Mouse (Mus musculus) midbrain, embryonic 16.5 days (tissue): Measurements from ENCODE around the gene Pih1d1. TPM values are rescaled to one million over a fixed set of nuclear protein-coding genes. Genes with fewer than 3 reads are reported as not detected.

Experiments used
- ATAC-seq: fragments of 200-750 bp; cut with Nextera tagmentation; 2 replicates; pipeline ENCODE4 v1.8.0; 2017; ENCODE audit warnings: moderate TSS enrichment
- H3K27ac ChIP-seq: fragments of 300-500 bp; sonication (generic); 2 replicates; pipeline ENCODE4 v1.5.1; 2014; ENCODE audit warnings: mild to moderate bottlenecking, low read length, mixed read lengths
- H3K27me3 ChIP-seq: fragments of 300-500 bp; sonication (generic); 2 replicates; pipeline ENCODE4 v1.6.1; 2014; ENCODE audit warnings: low read depth, low read length, mixed read lengths; ENCODE audit not compliant: control insufficient read depth, insufficient read depth
- H3K36me3 ChIP-seq: fragments of 300-500 bp; sonication (generic); 2 replicates; pipeline ENCODE4 v1.6.1; 2014; ENCODE audit warnings: mild to moderate bottlenecking, low read length, moderate library complexity, mixed read lengths; ENCODE audit not compliant: control insufficient read depth, insufficient read depth
- H3K4me1 ChIP-seq: fragments of 300-500 bp; sonication (generic); 2 replicates; pipeline ENCODE4 v1.6.1; 2014; ENCODE audit warnings: mild to moderate bottlenecking, low read length, mixed read lengths; ENCODE audit not compliant: control insufficient read depth, insufficient read depth
- H3K4me2 ChIP-seq: fragments of 300-500 bp; sonication (generic); 2 replicates; pipeline ENCODE4 v1.6.1; 2014; ENCODE audit warnings: mild to moderate bottlenecking, low read length, mixed read lengths
- H3K4me3 ChIP-seq: fragments of 300-500 bp; sonication (generic); 2 replicates; pipeline ENCODE4 v1.5.1; 2014; ENCODE audit warnings: low read depth, mild to moderate bottlenecking, low read length, moderate library complexity, mixed read lengths
- H3K9ac ChIP-seq: fragments of 300-500 bp; sonication (generic); 2 replicates; pipeline ENCODE4 v1.6.1; 2014; ENCODE audit warnings: low read depth, low read length, mixed read lengths
- H3K9me3 ChIP-seq: fragments of 300-500 bp; sonication (generic); replicated peaks from 2 replicates; pipeline ENCODE4 v1.6.1; 2014; ENCODE audit warnings: mild to moderate bottlenecking, low read length, mixed read lengths; ENCODE audit not compliant: control insufficient read depth, poor library complexity, severe bottlenecking
- WGBS: fragments of 180-500 bp; shearing (Covaris S2); extraction: QIAGEN DNeasy Blood & Tissue Kit; methylation state at CpG from one replicate; pipeline ENCODE4 v1.1.7; 2014; 5-methylcytosine and 5-hydroxymethylcytosine counted together
- microRNA counts: library from miRNA; unstranded; fragments of <30 nt; microRNA quantifications from one replicate; lab custom pipeline; 2016
- microRNA-seq: library from miRNA; unstranded; fragments of <30 nt; microRNA quantifications from one replicate; pipeline ENCODE4, GENCODE M21; 2017
- polyA plus RNA-seq: library from polyadenylated mRNA; unstranded; fragments of >200 nt; fragmentation: Nextera tagmentation; extraction: Ambion mirVana; gene quantifications from 2 replicates; pipeline ENCODE4 v1.2.1, GENCODE M21; 2015

Pih1d1 gene
- polyA plus RNA-seq, 1 experiment from 2014 or later, result 89.9 TPM

DNA sequence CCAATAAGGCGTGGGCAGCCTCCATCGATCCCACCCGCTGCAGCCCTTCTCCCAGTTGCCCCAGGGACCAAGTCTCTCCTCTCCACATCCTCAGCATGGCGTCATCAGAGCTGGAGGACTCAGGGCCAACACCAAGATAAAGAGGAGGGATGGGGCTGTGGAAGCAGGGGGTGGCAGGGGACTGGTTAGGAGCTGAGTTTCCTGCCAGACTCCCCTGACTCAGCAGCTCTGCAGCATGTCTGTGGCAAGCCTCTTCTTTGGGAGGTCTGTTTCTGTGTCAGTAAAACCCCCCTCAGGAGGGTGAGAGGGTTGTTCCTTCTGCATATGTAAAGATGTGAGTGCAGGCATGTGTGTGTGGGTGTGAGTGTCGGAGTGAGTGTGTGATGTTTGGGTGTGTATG is 42.9 kb downstream of the Pih1d1 start:
- H3K9ac ChIP-seq, result no peak overlapping the region
- H3K9me3 ChIP-seq, result no peaks in the 10 kb centered on the region
- no peak for ATAC-seq
- no peaks in the 10 kb centered on the region for H3K27me3 ChIP-seq
- H3K36me3 ChIP-seq, result no peaks in the 10 kb centered on the region
- H3K4me2 ChIP-seq, result no peak overlapping the region
- H3K4me1 ChIP-seq, result peaks cover 2% of the 10 kb centered on the region; the same call in 1 of the 2 replicates
- 69% methylated on average over 5 of the region's 5 CpGs for WGBS
- H3K4me3 ChIP-seq, result no peak overlapping the region
- H3K27ac ChIP-seq, result no peak overlapping the region

DNA sequence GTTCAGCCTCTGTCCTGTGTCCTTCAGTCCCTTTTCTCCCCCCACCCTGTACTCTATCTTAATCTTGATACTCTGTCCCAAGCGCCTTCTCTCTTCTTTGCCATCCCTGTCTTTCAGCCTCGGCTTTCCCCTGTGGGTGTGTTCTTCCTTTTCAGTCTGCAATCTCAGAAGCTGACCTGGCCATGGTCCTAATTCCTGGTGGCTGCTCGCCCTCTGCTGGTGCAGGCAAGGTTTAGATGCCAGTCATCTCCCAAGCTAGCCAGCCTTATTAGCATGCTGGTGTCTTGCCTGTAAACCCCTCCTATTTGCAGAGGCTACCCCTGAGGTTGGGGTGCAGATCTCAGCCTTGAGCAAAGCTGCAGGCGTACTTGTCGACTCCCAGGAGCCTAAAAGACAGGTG is 44.3 kb downstream of the Pih1d1 start:
- Histone ChIP-seq H3K27ac (no peak overlapping the region), H3K27me3 (no peaks in the 10 kb centered on the region), H3K4me3 (no peak overlapping the region), H3K4me2 (no peak overlapping the region), H3K4me1 (peaks cover 2% of the 10 kb centered on the region; the same call in 1 of the 2 replicates), H3K36me3 (no peaks in the 10 kb centered on the region), H3K9ac (peak overlapping the region; percentile 37), H3K9me3 (no peaks in the 10 kb centered on the region)
- ATAC-seq, result peak; percentile 57
- 10% methylated on average over 5 of the region's 5 CpGs for WGBS

DNA sequence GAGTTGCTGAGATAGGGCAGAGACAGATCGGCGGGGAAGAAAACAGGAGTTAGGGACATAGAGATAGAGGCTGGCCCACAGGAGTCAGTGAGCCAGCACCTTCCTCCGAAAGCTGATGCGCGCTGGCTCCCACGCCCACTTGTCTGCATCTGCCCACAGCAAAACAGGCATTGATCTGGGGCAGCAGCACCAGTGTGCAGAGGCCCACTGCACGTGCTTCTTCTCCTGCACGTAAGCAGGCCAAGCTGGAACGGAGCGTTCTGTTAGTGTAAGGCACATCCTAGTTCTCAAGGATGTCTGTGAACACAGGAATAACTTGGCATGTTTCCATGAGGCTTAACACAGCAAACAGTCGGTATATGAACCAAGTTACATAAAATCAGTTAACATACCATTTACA is 44.9 kb downstream of the Pih1d1 start:
- Histone ChIP-seq H3K4me2 (no peak overlapping the region), H3K27ac (no peak overlapping the region), H3K36me3 (no peaks in the 10 kb centered on the region), H3K4me3 (no peak overlapping the region), H3K9ac (no peak overlapping the region), H3K9me3 (no peaks in the 10 kb centered on the region), H3K27me3 (no peaks in the 10 kb centered on the region), H3K4me1 (peaks cover 2% of the 10 kb centered on the region; the same call in 1 of the 2 replicates)
- 83% methylated on average over 11 of the region's 11 CpGs for whole genome bisulfite sequencing
- ATAC-seq, result no peak

DNA sequence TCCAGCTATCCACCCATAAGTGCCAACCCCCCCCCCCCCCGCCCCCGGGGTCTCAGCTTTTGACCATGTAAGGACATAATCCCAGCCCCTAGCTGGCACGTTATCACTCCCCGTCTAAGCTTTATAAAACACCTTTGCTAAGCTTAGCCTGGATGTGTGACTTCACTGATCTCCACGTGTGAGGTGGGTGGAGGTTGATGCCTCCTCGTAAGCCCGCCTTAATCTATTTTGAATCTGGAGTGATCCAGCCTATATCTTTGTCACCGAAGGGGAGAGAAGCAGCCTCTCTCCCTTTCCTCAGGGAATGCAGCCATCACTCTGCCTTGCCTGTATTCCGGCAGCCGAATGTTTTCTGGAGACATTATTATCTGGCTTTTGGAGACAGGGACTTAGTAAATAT is 48.6 kb downstream of the Pih1d1 start:
- Histone ChIP-seq H3K27ac (no peak overlapping the region), H3K4me1 (peaks cover 2% of the 10 kb centered on the region; the same call in 1 of the 2 replicates), H3K9me3 (no peaks in the 10 kb centered on the region), H3K4me2 (no peak overlapping the region), H3K36me3 (no peaks in the 10 kb centered on the region), H3K27me3 (no peaks in the 10 kb centered on the region), H3K4me3 (no peak overlapping the region), H3K9ac (no peak overlapping the region)
- ATAC-seq, result no peak
- 62% methylated on average over 9 of the region's 10 CpGs for WGBS

DNA sequence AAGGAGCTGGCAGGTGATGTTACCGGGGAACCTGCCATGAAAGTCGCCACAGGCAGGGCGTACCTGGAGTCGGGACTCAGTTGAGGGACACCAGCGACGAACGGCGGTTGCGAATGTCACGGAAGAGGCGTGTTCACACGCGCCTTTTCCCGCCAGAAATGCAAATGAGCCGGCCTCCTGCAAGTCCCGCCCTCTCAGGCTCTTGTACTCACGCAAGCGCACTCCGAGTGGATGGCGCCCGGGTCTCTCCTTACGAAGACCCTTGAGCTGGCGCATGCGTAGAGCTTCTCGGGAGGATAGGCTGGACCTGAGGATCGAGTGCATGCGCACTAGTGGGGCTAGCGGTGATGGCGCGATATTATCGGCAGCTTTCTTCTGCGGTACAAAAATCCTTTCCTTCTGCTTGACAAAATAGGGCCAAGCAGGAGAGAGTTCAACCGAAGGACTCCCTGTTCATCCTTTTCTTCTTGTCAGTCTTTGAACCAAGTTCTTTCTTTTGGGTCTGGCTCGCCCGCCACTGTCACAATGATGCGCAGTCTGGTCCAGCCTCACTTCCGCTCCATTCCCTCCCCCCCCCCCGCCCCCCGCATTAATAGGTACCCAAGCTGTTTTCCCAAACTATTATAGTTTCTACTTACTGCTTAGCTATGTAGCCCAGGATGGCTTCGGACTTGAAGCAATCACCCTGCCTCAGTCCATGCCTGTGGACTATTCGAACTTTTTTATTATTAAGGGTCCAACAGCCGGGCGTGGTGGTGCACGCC is 50.5 kb downstream of the Pih1d1 start, which contains the start of gene Ccdc155:
Ccdc155 (minus strand) TSS at position 513 of the 764 bp plus-strand sequence.
- WGBS, result 9% methylated on average over 44 of the region's 44 CpGs
- Histone ChIP-seq H3K27ac (peak within 1 kb of the TSS; percentile 68), H3K36me3 (no peaks in the 10 kb centered on the region), H3K4me2 (peak within 1 kb of the TSS; percentile 76), H3K4me1 (no peaks in the 10 kb centered on the region), H3K9me3 (no peaks in the 10 kb centered on the region), H3K4me3 (peak within 1 kb of the TSS; percentile 41), H3K9ac (peak within 1 kb of the TSS; percentile 39), H3K27me3 (no peaks in the 10 kb centered on the region)
- peak; percentile 97 for ATAC-seq

DNA sequence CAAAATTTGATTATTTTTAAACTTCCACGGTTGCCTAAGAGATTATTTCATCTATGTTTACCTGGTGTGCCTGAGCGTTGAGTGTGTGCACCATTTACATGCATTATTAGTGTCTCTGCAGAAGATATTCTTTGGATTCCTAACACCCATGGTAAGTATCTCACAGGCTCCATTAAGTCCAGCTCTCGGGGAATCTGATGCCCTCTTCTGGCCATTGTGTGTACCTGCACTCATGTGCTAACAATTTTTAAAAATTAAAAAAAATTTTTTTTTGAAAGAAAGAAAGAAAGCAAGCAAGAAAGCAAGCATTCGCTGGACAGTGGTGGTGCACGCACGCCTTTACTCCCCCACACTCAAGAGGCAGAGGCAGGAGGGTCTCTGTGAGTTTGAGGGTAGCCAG is 54.2 kb downstream of the Pih1d1 start:
- no peaks in the 10 kb centered on the region for H3K9me3 ChIP-seq
- H3K4me3 ChIP-seq, result no peak overlapping the region
- 82% methylated on average over 6 of the region's 6 CpGs for WGBS
- H3K27ac ChIP-seq, result no peak overlapping the region
- H3K4me1 ChIP-seq, result no peaks in the 10 kb centered on the region
- peaks cover 21% of the 10 kb centered on the region for H3K27me3 ChIP-seq
- H3K4me2 ChIP-seq, result no peak overlapping the region
- ATAC-seq, result no peak
- H3K9ac ChIP-seq, result no peak overlapping the region
- H3K36me3 ChIP-seq, result no peaks in the 10 kb centered on the region

MicroRNAs within 50 kb of the gene (microRNA counts, 519-probe panel; counts per million panel counts)
- 2,597 counts per million, percentile 77 among the panel's probes with 10 or more counts for microRNA mmu-miR-150 (lab: Ali Mortazavi, UCI)

Small RNA genes lying within 50 kb of the gene (microRNA-seq; reads per million reads assigned to microRNA genes)
- gene Mir150 (85.0 reads per million, percentile 52 among the genes with 10 or more reads in this experiment), gene Mir5121 (12.9 reads per million, percentile 33 among the genes with 10 or more reads in this experiment), gene Mir7055 (not detected)

Other genes starting within 250 kb of the Pih1d1 start
- gene Ap2a1, start 224.8 kb upstream of the Pih1d1 start, polyA plus RNA-seq, result 122 and 136 TPM in 2 replicates
- 0.10 and 0.25 TPM in 2 replicates for gene Tsks, start 211.1 kb upstream of the Pih1d1 start, polyA plus RNA-seq
- 58.4 and 63.1 TPM in 2 replicates for gene Cpt1c, start 179.5 kb upstream of the Pih1d1 start, polyA plus RNA-seq
- 671 and 697 TPM in 2 replicates for gene Prmt1, start 167.7 kb upstream of the Pih1d1 start, polyA plus RNA-seq
- 52.3 and 53.6 TPM in 2 replicates for gene Irf3, start 156.7 kb upstream of the Pih1d1 start, polyA plus RNA-seq
- gene Bcl2l12, start 155.6 kb upstream of the Pih1d1 start, polyA plus RNA-seq, result 7.0 and 8.3 TPM in 2 replicates
- 42.4 and 47.8 TPM in 2 replicates for gene Scaf1, start 137.9 kb upstream of the Pih1d1 start, polyA plus RNA-seq
- gene Rras, start 136.3 kb upstream of the Pih1d1 start, polyA plus RNA-seq, result 12.2 and 12.4 TPM in 2 replicates
- gene Prr12, start 101.4 kb upstream of the Pih1d1 start, polyA plus RNA-seq, result 13.6 and 13.9 TPM in 2 replicates
- gene Nosip, start 91.9 kb upstream of the Pih1d1 start, polyA plus RNA-seq, result 64.1 and 67.7 TPM in 2 replicates
- gene Prrg2, start 91.6 kb upstream of the Pih1d1 start, polyA plus RNA-seq, result 12.5 and 13.6 TPM in 2 replicates
- 43.5 and 47.8 TPM in 2 replicates for gene Rcn3, start 62.1 kb upstream of the Pih1d1 start, polyA plus RNA-seq
- 22.7 and 27.9 TPM in 2 replicates for gene Fcgrt, start 50.5 kb upstream of the Pih1d1 start, polyA plus RNA-seq
- 657 and 700 TPM in 2 replicates for gene Rps11, start 29.9 kb upstream of the Pih1d1 start, polyA plus RNA-seq
- gene Rpl13a, start 25.5 kb upstream of the Pih1d1 start, polyA plus RNA-seq, result 602 and 620 TPM in 2 replicates
- gene Gm45713, start 18.1 kb upstream of the Pih1d1 start, polyA plus RNA-seq, result 0.41 TPM in 1 of 2 replicates, not detected in the other
- gene Flt3l, start 17.9 kb upstream of the Pih1d1 start, polyA plus RNA-seq, result 1.5 and 2.2 TPM in 2 replicates
- gene Aldh16a1, start 281 bp downstream of the Pih1d1 start, polyA plus RNA-seq, result 13.7 and 18.2 TPM in 2 replicates
- gene Slc17a7, start 9.6 kb downstream of the Pih1d1 start, polyA plus RNA-seq, result 0.55 and 1.1 TPM in 2 replicates
- not detected in 2 replicates for gene Gfy, start 25.3 kb downstream of the Pih1d1 start, polyA plus RNA-seq
- gene Pth2, start 26.7 kb downstream of the Pih1d1 start, polyA plus RNA-seq, result 1.1 and 1.2 TPM in 2 replicates
- gene Ccdc155, start 50.6 kb downstream of the Pih1d1 start, polyA plus RNA-seq, result 0.45 and 0.53 TPM in 2 replicates
- gene Dkkl1, start 57.8 kb downstream of the Pih1d1 start, polyA plus RNA-seq, result 6.2 and 10.5 TPM in 2 replicates
- 30.5 and 39.5 TPM in 2 replicates for gene Tead2, start 61.5 kb downstream of the Pih1d1 start, polyA plus RNA-seq
- gene Cd37, start 84.8 kb downstream of the Pih1d1 start, polyA plus RNA-seq, result 1.3 and 1.4 TPM in 2 replicates
- gene Slc6a16, start 86.8 kb downstream of the Pih1d1 start, polyA plus RNA-seq, result 0.93 and 1.2 TPM in 2 replicates
- gene Slc6a21, start 123.2 kb downstream of the Pih1d1 start, polyA plus RNA-seq, result not detected in 2 replicates
- gene Trpm4, start 179.5 kb downstream of the Pih1d1 start, polyA plus RNA-seq, result 11.1 and 12.4 TPM in 2 replicates
- gene Hrc, start 181.0 kb downstream of the Pih1d1 start, polyA plus RNA-seq, result 0.39 and 0.40 TPM in 2 replicates
- 28.5 and 29.2 TPM in 2 replicates for gene Ppfia3, start 212.7 kb downstream of the Pih1d1 start, polyA plus RNA-seq
- gene Lin7b, start 216.3 kb downstream of the Pih1d1 start, polyA plus RNA-seq, result 27.0 and 39.9 TPM in 2 replicates
- gene Snrnp70, start 241.4 kb downstream of the Pih1d1 start, polyA plus RNA-seq, result 157 and 186 TPM in 2 replicates